Mouse (Mus musculus) c-Kit-negative CD71-positive TER-119-positive erythroid progenitor cells, embryonic 14.5 days (primary cell): ENCODE results near the gene Atp10b.

Experiments
- DNase-seq: peaks from one replicate; pipeline ENCODE4 v3.0.0-alpha.2; 2013; ENCODE audit warnings: low read depth, low spot score

Atp10b gene

DNA sequence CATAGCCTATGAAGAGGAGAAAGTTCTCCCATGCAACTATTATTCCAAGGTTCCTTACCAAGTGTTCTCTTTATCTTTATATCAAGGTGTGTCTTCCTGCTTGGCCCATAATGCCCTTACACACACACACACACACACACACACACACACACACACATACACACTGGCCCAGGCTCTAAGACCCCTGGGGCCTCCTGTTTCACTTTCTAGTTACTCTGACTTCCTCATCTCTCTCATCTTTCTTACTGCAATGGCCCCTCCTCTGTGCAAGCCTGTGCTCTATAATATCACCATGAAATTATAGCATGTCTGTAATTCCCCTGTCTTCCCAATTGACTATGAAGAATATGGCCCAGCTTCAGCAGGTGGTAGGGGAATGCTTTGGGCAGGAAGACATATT lies 49.7 kb downstream of the Atp10b start:
- DNase-seq, result no peak

DNA sequence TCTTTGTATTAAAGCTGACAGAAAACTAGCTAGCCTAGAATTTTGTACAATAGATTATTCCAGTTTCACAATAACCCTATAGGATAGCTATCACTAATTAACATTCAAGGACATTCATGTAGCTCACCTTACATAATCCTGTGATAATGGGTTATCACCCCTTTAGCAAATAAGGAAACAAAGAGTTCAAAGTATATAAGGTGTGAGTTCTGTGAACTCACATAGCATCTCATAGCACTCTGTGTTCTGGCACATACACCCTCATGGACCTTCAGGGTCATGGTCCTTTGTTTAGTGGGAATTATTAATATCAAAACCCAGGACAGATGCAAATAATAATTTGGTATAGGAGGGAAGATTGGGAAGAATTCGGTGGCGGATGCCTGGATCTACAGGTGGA lies 50.4 kb downstream of the Atp10b start:
- no peak for DNase-seq

DNA sequence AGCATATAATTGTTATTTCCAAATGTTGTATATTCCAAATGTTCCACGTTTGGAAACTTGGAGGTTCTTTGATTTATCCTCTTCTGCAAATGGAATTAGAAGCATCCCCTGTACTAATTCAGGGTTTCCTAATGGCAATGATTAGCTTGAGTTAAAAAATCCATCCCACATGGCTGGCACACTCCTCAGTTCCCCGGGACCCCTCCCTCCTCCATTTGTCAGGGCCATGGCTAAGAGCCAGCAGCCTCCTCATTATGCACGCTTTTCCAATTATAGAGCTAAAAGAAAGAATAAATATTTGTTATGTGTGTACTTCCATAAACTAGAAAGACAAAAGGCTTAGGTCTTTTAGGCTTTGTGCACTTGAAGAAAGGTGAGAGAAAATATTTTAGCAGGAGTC lies 53.9 kb downstream of the Atp10b start:
- no peak for DNase-seq

DNA sequence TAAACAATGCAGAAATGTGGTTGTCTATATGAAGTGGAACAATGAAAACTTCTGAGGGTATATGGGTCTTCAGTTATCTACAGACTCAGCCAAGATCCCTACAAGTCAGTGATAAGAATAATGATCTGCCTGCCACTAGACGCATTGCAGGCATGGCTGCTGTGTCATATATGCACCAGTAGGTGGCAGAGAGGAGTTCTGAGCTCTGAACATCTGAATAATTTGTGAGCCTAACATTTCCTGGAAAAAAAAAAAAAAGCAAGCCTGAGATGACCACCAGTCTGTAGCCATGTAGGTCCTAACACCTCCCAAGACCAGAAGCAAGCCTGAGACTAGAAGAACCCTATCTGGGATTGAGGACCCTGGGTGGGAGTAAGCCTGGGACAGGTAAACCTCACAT lies 63.5 kb downstream of the Atp10b start:
- DNase-seq, result no peak

DNA sequence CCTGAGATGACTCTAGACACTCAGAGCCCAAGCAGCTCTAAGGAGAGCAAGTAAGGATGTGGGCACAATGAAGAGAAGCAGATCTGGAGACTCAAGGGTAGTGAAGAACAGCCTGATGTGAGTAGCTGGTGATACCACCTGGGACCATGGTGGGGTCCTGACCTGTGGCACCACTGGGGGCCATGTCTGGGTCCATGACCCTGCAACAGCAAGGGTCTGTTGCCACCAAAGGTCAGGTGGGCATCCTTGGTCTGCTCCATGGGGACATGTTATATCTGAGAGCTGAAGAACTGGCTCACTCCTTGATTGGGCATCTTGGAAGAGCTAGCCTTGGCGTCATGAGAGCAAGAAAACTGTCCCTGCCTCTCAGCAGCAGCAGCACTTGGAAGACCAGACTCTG lies 64.1 kb downstream of the Atp10b start:
- no peak for DNase-seq

DNA sequence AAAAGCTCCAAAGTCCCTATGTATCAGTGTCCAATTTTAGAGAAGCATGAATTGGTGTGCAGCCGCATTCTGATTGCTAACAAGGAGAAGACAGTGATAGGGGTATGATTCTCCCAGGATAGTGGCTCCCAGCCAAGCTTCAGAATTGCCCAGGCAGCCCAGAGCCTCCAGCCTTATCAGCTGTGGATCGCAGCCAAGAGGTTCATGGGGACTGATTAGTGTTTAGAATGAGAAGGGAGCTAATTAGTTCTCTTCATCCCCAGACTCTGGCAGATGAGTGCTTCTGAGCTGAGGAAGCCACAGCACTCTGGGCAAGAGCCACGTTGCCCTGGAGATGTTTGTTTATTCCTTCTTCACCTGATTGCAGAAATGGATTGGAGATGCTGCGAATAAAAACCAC lies 67.3 kb downstream of the Atp10b start:
- no peak for DNase-seq

DNA sequence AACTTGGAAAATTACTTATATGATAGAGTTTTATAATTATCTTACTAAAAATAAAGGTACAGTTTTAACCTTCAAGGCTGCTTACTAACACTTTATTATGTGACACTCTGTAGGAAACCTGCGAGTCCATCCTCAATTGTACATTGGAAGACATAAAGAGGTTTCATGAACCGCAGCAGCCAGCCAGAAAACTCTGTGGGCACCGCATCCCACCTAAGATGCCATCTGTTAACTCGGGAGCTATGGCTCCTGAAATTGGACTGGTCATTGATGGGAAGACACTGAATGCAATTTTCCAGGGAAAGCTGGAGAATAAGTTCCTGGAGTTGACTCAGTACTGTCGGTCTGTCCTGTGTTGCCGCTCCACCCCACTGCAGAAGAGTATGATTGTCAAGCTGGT lies 80.6 kb downstream of the Atp10b start:
- no peak for DNase-seq

DNA sequence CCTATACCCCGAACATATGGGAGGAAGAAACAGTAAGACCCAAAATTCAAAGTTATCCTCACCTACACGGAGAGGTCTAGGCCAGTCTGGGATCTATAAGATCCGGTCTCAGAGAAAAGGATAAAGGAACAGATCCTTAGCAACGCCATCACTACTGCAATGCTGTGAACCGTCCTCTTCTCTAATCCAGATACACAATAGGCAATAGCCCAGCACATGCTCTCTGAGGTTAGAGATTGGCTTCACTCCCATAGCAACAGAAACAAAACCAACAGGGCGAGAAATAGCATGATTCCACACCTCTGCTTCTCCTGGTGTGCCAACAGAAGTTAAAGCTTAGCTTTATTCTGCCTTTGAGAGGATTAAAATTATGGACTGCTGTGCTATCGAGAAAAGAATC lies 82.4 kb downstream of the Atp10b start:
- DNase-seq, result no peak

DNA sequence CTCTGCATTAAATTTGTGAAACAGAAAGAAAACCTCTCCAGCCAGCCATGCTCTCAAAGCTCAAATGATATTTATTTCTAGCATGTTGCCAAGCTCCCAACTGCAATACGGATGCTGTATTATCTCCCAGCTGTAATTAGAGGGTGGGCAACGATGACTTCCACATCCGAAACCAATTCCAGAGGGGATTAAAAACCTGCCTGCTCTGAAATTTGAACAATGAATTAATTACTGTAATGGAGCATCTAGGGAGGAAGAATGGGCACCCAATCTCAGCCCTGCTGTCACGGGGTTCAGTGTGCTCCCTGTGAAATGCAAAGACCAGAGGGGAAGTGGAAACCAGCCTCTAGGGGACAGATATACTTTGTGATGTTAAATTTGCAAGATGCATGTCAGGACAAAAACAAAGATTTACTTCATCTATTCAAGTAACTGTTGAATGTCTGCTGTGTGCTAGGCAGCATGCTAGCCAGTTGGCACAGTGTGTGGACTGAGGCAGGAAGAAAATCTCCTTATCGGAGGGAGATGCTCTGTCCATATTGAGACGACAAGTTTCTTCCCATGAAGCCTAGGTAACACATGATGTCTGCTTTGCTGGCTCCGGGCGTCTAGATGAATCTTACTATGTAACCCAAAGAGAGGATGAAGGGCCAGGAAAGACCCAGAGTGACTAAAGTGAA lies 86.8 kb downstream of the Atp10b start:
- DNase-seq, result no peak

DNA sequence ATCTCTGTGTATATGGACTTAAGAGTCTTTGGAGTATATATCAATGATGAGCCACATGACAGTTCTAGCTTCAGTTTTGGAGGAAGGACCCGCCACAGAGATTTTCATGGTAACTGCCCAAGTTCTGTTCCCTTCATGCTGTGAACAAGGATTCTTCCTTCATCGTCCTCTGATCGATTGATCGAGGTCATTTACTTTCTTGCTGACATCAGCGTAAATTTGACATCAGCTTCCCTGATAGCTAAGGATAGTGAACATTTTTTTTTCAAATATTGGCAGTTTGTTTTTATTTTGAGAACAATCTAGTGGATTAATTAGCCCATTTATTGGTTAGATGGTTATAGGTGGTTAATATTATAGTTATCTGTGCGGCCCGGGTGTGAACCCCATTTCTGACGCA lies 90.1 kb downstream of the Atp10b start:
- DNase-seq, result no peak

DNA sequence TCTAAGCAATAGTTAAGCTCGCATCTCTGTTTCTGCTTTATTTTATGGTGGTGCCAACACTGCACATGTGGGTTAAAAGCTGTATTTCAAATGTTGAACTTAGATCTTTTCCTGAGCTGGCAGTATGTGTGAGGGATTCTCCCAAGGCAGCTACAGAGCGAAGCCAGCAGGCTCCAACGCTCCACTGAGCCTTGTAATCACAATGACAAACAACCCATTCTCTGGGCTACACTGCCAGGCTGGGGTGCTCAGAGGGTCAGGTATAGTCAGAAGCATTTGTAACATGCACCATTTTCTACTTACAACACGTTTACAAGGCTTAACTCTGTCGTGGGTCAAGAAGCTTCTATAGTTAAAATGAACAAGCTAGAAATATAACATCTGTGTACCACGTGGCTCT lies 103.4 kb downstream of the Atp10b start:
- DNase-seq, result no peak

DNA sequence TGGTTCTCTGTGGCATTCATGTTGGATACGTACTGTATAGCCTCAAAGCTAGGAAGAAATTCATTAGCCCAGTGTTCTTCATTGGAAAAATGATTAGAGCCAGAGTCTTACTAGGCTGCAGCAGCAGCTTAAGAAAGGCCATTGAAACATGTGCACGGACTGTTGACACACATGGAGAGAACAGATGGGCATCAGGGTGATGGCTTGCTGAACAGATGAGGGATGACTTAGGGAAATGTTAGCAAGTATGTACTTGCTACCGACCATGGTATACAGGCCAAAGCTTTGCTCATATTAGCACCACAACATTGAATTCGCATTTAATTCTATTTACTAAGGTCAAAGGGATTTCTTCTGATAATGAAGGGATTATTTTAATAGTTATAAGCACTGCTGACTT lies 105.6 kb downstream of the Atp10b start:
- no peak for DNase-seq

DNA sequence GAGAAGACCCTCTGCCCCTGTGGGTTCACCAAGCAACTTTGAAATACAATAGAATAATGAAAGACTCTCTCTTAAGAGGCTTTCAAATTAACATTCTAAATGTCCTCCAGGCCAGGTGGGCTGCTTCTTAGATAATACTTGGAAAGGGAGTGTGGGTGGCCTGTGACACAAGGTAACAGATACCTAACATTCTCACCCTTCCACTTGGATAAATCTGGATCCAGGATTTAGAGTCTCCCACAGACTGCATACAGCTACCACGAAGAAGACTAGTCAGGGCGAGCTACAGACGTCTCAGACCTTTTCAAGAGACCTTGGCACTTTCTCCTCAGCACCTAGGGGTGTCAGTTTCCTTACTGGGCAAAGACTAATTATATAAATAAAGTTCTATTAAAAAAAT lies 107.6 kb downstream of the Atp10b start:
- DNase-seq, result no peak

DNA sequence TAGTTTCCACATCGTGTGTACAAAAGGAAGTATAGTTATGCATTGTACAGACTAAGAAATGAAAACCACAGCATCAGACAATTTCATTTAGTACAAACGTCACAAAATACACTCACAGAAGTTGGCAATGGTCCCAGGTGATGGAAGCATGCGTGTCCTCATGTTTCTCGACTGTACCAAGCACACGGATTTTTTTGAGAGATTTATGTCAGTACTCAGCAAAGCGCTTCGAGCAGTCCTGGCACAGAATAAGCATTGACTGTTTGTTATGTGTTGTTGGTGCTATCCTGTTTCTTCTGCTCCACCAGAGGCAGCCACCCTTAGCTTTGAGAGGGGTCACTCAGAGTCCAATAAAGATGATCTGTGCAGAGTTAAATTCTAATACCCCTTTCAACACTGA lies 108.1 kb downstream of the Atp10b start:
- DNase-seq, result no peak

DNA sequence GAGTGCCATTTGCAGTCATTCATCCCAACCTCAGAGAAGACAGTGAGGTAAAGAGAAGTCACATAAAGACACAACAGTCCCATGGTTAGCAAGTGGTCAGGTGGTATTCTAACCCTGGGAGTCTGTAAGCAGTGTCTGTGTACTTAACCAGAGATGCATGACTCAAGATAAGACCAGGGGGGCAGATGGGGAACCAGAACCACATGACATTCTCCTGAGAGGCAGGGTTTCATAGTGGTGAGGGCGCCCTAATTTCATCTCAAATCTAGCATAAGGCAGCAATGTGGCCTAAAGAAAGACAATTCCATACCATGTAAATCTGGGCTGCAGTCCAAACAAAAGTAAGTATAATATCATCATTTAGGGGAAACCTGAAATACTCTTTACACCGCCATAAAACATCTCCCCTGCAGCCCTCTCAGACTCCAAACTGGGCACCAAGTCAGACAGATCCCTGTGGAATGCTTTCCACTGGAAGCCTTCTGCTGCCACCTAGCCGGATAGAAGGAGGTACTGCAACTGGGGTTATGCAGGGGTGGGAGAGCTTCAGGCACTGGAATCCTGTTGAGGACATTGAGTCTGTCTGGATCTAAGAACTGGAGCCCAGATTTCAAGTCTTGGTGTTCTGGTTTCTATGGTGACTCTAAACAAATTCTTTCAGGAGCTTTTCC lies 114.0 kb downstream of the Atp10b start:
- no peak for DNase-seq

DNA sequence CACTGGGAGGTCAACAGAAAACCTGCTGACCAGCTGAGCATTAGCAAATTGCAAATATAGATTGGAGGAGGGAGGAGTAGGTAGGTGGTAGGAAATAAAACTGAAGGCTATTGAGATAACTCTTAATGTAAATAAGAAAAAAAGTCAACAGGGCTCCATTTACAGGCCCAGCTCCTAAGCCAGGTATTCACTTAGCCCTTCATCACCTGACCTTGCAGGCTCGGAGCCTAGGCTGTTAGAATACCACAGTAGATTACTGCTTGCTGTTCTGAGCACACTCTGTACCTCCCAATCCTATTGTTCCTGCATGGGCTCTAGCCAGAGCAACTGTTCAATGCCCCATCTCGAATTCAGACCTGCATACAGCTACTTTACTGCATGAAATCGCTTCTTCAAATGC lies 117.8 kb downstream of the Atp10b start:
- DNase-seq, result no peak

DNA sequence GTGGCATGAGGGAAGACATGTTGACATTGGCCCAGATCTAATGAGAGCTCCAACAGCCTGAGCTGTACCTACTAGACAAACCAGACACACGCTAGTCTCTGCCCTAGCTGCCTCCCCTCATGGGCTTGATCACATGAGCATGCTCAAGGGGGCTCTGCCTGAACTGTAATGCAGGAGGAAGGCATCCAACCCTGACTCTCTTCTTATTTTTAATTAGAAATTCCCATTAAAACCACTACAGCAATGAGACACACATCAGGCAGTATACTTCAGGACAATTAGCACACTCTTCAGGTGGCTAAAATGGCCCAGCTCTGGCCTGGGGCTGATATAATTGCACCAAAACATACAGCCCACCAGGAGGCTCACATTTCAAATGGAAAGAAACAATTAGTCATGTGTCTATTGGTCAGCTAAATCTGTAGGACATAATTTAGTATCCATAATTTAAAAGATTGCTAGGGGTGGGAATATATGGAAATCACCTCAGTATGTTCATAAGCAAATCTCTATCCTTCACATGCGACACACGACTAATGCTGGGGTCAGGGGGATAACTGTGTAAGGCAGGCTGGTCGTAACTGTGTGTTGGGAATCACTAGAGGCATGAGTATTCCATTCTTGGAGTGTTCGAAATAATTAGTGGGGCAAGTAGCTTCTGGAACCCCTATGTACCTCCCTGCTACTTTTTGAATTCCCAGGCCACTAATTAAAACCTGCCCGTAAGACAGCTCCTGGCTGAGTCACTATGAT lies 120.0 kb downstream of the Atp10b start:
- no peak for DNase-seq

DNA sequence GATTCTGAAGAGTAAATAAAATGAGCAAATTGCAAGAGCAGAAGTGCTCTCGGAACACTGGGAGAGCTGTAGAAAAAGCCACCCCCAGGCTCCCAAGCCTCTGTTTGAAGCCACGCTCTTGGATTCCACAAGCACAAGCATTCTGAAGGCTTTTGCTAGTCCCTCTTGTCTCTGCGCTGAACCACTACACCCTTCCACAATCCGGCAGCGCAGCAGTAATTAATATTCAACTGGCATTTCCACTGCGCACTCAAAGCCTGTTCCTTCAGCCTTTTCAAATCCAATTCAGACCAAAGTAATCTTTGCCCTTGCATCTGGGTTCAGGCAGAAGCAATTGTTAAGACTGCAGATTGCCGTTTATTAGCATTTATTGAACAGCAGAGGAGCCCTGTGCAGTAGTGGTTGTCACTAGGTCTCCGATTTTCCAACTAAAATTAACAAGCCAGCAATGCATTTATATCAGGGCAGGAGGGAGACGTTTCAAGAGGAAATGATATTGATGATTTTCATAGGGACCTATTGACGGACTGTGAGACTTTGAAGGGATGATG lies 120.7 kb downstream of the Atp10b start:
- no peak for DNase-seq

DNA sequence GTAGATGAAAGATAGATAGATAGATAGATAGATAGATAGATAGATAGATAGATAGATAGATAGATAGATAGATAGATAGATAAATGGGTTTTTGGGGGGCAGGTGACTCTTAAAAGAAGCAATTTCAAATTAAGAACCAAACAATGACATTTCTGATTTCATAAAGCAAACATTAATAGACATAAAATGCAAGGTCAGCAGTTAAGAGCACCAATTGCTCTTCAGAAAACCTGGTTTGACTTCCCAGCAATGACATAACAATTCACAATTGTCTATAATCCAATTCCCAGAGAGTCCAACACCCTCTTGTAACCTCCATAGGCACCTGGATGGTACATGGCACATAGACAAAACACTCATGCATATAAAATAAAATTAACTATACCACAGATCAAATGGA lies 124.2 kb downstream of the Atp10b start:
- DNase-seq, result no peak

DNA sequence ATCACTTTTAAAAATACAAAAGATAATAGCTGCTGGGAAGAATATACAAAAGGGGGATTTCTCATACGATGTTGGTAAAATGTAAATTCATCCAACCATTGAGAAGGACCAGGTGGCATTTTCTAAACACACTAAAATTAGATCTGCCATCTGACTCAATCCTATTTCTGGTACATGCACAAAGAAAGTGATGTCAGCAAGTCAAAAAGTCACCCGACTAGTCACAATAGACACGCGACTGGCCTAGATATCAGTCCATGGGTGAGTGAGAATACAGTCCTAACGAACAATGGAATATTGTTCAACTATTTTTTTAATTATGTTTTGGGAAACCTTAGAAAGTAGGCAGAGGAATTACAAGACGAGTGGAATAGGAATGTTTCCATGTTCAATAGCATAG lies 147.9 kb downstream of the Atp10b start:
- no peak for DNase-seq

DNA sequence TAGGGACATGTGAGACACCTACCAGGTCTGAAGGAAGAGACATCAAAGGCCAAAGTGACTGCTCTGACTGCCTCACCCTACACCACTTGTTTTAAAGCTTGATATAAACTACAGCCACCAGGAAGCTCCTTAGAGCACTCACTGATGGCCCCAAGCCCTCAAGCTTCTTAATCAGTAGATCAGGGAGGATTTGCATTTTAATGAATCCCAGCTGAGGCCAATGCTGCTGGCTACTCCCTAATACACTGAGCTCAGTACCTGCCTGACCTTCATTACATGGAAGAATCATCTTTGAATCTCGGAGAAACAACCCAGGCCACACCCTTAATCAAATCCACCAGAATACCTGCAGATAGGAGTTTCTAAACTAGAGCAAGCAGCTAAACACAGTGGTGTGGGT lies 161.3 kb downstream of the Atp10b start:
- DNase-seq, result no peak
